Mouse (Mus musculus) colon, adult 2 months (tissue): Measurements from ENCODE around the gene Gm7682. TPM values are rescaled to one million over a fixed set of nuclear protein-coding genes. Genes with fewer than 3 reads are reported as not detected.

Experiments used
- polyA plus RNA-seq: library from polyadenylated mRNA; depleted of rRNA; stranded (reverse); fragments of >200 nt; gene quantifications from 2 replicates; pipeline ENCODE4 v1.2.3, GENCODE M21; 2012; rRNA removed

Gene Gm7682
- polyA plus RNA-seq = not detected in 2 replicates

GRCm38 (mm10) chr5:94445484-94445883 lies at the start of gene Gm7682:
Gene Gm7682, plus strand, starts transcription at chr5:94445784.

Other genes with a start within 250 kb of the Gm7682 start
- gene Gm3106, start 227.8 kb upstream of the Gm7682 start, polyA plus RNA-seq = not detected in 2 replicates
- not detected in 2 replicates for gene A430089I19Rik, start 139.0 kb upstream of the Gm7682 start, polyA plus RNA-seq
- not detected in 2 replicates for gene Gm6502, start 131.3 kb upstream of the Gm7682 start, polyA plus RNA-seq
- not detected in 2 replicates for gene AA792892, start 106.0 kb upstream of the Gm7682 start, polyA plus RNA-seq
- not detected in 2 replicates for gene Gm3139, start 80.5 kb downstream of the Gm7682 start, polyA plus RNA-seq
- not detected in 2 replicates for gene Gm3147, start 170.6 kb downstream of the Gm7682 start, polyA plus RNA-seq
- not detected in 2 replicates for gene Gm6509, start 178.2 kb downstream of the Gm7682 start, polyA plus RNA-seq
- gene Gm6205, start 202.6 kb downstream of the Gm7682 start, polyA plus RNA-seq = not detected in 2 replicates